Mouse (Mus musculus): ENCODE results near the gene Krtap29-1. TPM values are rescaled to one million over a fixed set of nuclear protein-coding genes. Genes with fewer than 3 reads are reported as not detected.

Gene Krtap29-1
- total and polyA plus RNA-seq, 2 experiments from 2014 or later = not detected

DNA sequence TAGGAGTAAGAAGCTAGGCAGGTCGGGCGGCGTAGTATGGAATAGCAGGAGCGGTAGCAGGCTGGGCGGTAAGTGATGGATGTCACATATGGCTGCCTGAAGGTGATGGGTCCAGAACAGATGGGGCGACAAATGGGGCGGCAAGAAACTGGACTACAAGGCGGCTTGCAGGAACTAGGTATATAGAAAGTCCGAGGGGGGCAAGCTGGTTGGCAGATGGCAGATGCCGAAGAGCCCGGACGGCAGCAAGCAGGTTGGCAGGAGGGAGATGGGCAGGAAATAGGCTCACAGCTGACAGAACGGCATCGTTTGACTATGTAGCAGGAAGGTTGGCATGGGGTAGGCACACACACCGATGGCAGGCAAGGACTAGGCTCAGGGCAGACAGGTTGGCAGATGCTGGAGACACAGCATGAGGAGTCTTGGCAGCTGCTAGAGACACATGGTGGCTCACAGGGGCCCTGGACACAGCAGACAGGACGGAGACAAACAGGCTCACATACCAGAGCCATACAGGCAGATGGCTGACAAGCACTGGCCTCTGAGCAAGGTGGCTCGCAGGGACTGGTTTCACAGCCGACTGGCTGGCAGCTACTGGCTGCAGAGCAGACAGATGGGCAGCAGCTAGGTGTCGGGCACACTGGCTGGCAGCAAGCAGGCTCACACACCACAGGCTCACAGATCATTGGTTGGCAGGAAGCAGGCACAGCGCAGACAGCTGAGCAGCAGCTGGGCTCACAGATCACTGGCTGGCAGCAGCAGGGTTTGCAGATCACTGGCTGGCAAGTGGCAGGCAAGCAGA lies 6.6 kb upstream of the Krtap29-1 start:
- Histone ChIP-seq H3K27ac (ENCODE audit: low read depth) (no peak overlapping the region), H3K27me3 (ENCODE audit: control insufficient read depth, insufficient read depth, low read length) (no peaks in the 10 kb centered on the region), H3K4me1 (ENCODE audit: control insufficient read depth, insufficient read depth) (no peaks in the 10 kb centered on the region), H3K36me3 (replicated peaks; ENCODE audit: control insufficient read depth, insufficient read depth, low read length) (no peaks in the 10 kb centered on the region), H3K4me3 (ENCODE audit: low read depth, low read length) (no peak overlapping the region), H3K9ac (replicated peaks; ENCODE audit: low read depth, low read length) (no peak overlapping the region), H3K4me2 (ENCODE audit: low read depth, low read length) (no peak overlapping the region), H3K9me3 (replicated peaks; ENCODE audit: control insufficient read depth, low read length) (no peaks in the 10 kb centered on the region)
- ATAC-seq (ENCODE audit: insufficient read depth, low read depth) (no peak), DNase-seq (ENCODE audit: low spot score) (no peak)
- WGBS = 71% methylated on average over 20 of the region's 20 CpGs
- no peak for TF ChIP-seq EP300 (IDR thresholded peaks at IDR 0.05; ENCODE audit: low read depth)
- no peak for TF ChIP-seq CTCF (IDR thresholded peaks at IDR 0.05; ENCODE audit: low read depth)

DNA sequence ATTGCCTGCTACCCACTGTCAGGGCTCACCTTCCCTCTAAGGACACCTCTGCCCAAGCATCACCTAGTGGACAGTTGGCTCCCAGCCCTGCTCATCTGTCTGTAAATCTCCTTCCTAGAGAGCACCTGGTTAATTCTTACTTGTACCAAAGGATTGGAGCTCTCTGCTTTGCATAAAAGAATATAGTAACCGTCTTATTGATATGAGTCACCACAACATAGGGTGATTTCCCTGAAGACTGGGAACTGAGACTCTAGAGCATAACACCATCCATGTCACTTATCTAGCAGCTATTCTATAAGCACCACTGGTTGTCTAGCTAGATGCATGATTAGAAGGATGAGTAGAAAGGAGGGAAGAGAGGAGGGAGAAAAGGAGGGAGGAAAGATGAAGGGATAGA lies 4.6 kb upstream of the Krtap29-1 start:
- no peak for DNase-seq (ENCODE audit: low spot score)
- no peaks in the 10 kb centered on the region for H3K9me3 ChIP-seq (replicated peaks; ENCODE audit: control insufficient read depth, low read length)
- H3K4me2 ChIP-seq (ENCODE audit: low read depth, low read length) = no peak overlapping the region
- H3K9ac ChIP-seq (replicated peaks; ENCODE audit: low read depth, low read length) = no peak overlapping the region
- H3K4me3 ChIP-seq (ENCODE audit: low read depth, low read length) = no peak overlapping the region
- H3K4me1 ChIP-seq (ENCODE audit: control insufficient read depth, insufficient read depth) = no peaks in the 10 kb centered on the region
- WGBS = 81% methylated on average over 1 of the region's 1 CpGs
- H3K36me3 ChIP-seq (replicated peaks; ENCODE audit: control insufficient read depth, insufficient read depth, low read length) = no peaks in the 10 kb centered on the region
- no peaks in the 10 kb centered on the region for H3K27me3 ChIP-seq (ENCODE audit: control insufficient read depth, insufficient read depth, low read length)
- no peak for ATAC-seq (ENCODE audit: insufficient read depth, low read depth)
- TF ChIP-seq EP300 (IDR thresholded peaks at IDR 0.05; ENCODE audit: low read depth) = no peak
- no peak for TF ChIP-seq CTCF (IDR thresholded peaks at IDR 0.05; ENCODE audit: low read depth)
- H3K27ac ChIP-seq (ENCODE audit: low read depth) = no peak overlapping the region

DNA sequence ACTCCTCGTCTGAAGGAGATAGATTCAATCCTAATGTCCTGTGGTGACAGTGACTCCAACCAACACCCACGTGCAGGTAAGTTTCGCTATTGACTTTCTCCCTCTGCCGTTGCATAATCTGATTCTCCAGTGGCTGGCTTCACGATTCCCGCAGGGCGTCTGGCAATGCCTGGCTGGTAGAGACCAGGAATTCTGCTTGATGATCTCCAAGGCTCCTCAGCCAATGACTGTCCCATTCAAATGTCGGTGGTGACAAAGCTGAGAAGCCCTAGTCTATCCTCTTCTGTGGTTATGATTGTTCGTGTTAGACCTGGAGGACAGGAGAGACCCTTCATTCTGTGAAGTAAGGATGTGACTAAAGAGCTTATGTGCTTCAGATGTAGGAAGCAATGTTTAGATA lies 3.9 kb upstream of the Krtap29-1 start:
- no peaks in the 10 kb centered on the region for H3K27me3 ChIP-seq (ENCODE audit: control insufficient read depth, insufficient read depth, low read length)
- no peak overlapping the region for H3K9ac ChIP-seq (replicated peaks; ENCODE audit: low read depth, low read length)
- DNase-seq (ENCODE audit: low spot score) (no peak), ATAC-seq (ENCODE audit: insufficient read depth, low read depth) (no peak)
- no peak overlapping the region for H3K4me3 ChIP-seq (ENCODE audit: low read depth, low read length)
- no peaks in the 10 kb centered on the region for H3K9me3 ChIP-seq (replicated peaks; ENCODE audit: control insufficient read depth, low read length)
- no peaks in the 10 kb centered on the region for H3K4me1 ChIP-seq (ENCODE audit: control insufficient read depth, insufficient read depth)
- TF ChIP-seq EP300 (IDR thresholded peaks at IDR 0.05; ENCODE audit: low read depth) = no peak
- TF ChIP-seq CTCF (IDR thresholded peaks at IDR 0.05; ENCODE audit: low read depth) = no peak
- 76% methylated on average over 9 of the region's 9 CpGs for WGBS
- H3K36me3 ChIP-seq (replicated peaks; ENCODE audit: control insufficient read depth, insufficient read depth, low read length) = no peaks in the 10 kb centered on the region
- H3K27ac ChIP-seq (ENCODE audit: low read depth) = no peak overlapping the region
- H3K4me2 ChIP-seq (ENCODE audit: low read depth, low read length) = no peak overlapping the region

DNA sequence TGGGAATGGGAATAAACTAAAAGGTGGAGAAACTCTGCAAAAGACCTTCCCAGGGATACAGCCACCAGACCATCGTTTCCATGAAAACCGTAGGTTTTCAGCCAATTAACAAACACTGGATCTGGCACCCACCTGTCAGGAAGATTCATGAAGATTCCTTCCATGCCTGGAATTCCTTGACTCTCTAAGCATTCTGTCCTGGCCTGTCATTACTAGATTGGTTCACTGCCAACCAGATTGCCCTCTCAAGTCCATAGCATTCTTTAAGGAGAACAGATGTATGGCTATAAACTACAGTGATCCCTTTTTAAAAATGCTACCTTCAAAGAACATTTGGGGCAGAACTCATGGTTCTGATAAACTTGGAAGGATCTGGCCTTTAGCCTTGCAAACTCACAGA lies 12.9 kb downstream of the Krtap29-1 start:
- no peaks in the 10 kb centered on the region for H3K4me1 ChIP-seq (ENCODE audit: control insufficient read depth, insufficient read depth)
- no peak for TF ChIP-seq CTCF (IDR thresholded peaks at IDR 0.05; ENCODE audit: low read depth)
- no peak for TF ChIP-seq EP300 (IDR thresholded peaks at IDR 0.05; ENCODE audit: low read depth)
- DNase-seq (ENCODE audit: low spot score) = no peak
- no peak overlapping the region for H3K9ac ChIP-seq (replicated peaks; ENCODE audit: low read depth, low read length)
- no peaks in the 10 kb centered on the region for H3K9me3 ChIP-seq (replicated peaks; ENCODE audit: control insufficient read depth, low read length)
- ATAC-seq (ENCODE audit: insufficient read depth, low read depth) = no peak
- H3K27ac ChIP-seq (ENCODE audit: low read depth) = no peak overlapping the region
- no peaks in the 10 kb centered on the region for H3K36me3 ChIP-seq (replicated peaks; ENCODE audit: control insufficient read depth, insufficient read depth, low read length)
- H3K4me3 ChIP-seq (ENCODE audit: low read depth, low read length) = no peak overlapping the region
- no peak overlapping the region for H3K4me2 ChIP-seq (ENCODE audit: low read depth, low read length)
- no peaks in the 10 kb centered on the region for H3K27me3 ChIP-seq (ENCODE audit: control insufficient read depth, insufficient read depth, low read length)
- WGBS = 26% methylated on average over 2 of the region's 2 CpGs

DNA sequence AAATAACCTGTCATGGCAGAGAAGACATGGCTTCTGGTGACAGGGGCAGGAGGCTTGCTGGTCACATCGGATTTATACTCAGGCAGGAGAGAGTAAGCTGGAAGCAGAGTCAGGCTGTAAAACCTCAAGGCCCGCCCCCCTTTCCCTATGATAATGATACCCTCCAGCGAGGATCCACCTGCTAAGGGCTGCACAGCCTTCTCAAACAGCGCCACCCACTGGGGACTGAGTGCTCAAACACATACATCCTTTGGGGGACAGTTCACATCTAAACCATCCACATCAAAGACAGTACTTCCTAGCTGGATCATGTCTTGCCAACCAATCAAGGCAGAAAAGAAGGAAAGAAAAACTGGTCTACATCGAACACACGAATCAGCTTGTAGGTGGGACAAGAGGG lies 14.6 kb downstream of the Krtap29-1 start:
- H3K4me3 ChIP-seq (ENCODE audit: low read depth, low read length) = no peak overlapping the region
- no peak for DNase-seq (ENCODE audit: low spot score)
- TF ChIP-seq CTCF (IDR thresholded peaks at IDR 0.05; ENCODE audit: low read depth) (no peak), EP300 (IDR thresholded peaks at IDR 0.05; ENCODE audit: low read depth) (no peak)
- H3K27ac ChIP-seq (ENCODE audit: low read depth) = no peak overlapping the region
- WGBS = 53% methylated on average over 6 of the region's 6 CpGs
- H3K9me3 ChIP-seq (replicated peaks; ENCODE audit: control insufficient read depth, low read length) = no peaks in the 10 kb centered on the region
- no peak overlapping the region for H3K4me2 ChIP-seq (ENCODE audit: low read depth, low read length)
- H3K27me3 ChIP-seq (ENCODE audit: control insufficient read depth, insufficient read depth, low read length) = no peaks in the 10 kb centered on the region
- no peaks in the 10 kb centered on the region for H3K36me3 ChIP-seq (replicated peaks; ENCODE audit: control insufficient read depth, insufficient read depth, low read length)
- no peak for ATAC-seq (ENCODE audit: insufficient read depth, low read depth)
- H3K4me1 ChIP-seq (ENCODE audit: control insufficient read depth, insufficient read depth) = no peaks in the 10 kb centered on the region
- no peak overlapping the region for H3K9ac ChIP-seq (replicated peaks; ENCODE audit: low read depth, low read length)

DNA sequence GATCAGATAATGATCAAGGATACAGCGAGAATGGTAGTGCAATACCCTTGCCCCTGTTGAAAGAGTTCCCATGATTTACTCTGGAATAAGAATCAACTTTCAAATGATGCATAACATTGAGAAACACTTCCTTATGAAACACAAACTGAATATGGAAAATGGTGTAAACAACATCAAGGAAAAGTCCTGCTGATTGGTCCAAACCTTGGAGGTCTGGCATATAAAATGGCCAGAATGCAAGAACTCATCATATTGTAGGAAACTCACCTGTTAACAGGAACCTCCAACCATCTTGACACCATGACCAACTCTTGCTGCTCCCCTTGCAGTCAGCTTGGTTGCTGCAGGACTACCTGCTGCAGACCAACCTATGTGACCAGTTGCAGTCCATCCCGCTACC lies 30.7 kb downstream of the Krtap29-1 start, which contains the start of gene Krtap9-5:
Gene Krtap9-5 (plus strand): TSS at position 301 of the 400 bp plus-strand sequence.
- no peak for ATAC-seq (ENCODE audit: insufficient read depth, low read depth)
- Histone ChIP-seq H3K4me3 (ENCODE audit: low read depth, low read length) (no peak within 1 kb of the TSS), H3K9me3 (replicated peaks; ENCODE audit: control insufficient read depth, low read length) (no peaks in the 10 kb centered on the region), H3K4me1 (ENCODE audit: control insufficient read depth, insufficient read depth) (no peaks in the 10 kb centered on the region), H3K36me3 (replicated peaks; ENCODE audit: control insufficient read depth, insufficient read depth, low read length) (no peaks in the 10 kb centered on the region), H3K27me3 (ENCODE audit: control insufficient read depth, insufficient read depth, low read length) (no peaks in the 10 kb centered on the region), H3K27ac (ENCODE audit: low read depth) (no peak within 1 kb of the TSS), H3K9ac (replicated peaks; ENCODE audit: low read depth, low read length) (no peak within 1 kb of the TSS), H3K4me2 (ENCODE audit: low read depth, low read length) (no peak within 1 kb of the TSS)
- DNase-seq (ENCODE audit: low spot score) = no peak
- 72% methylated on average over 2 of the region's 2 CpGs for WGBS
- TF ChIP-seq CTCF (IDR thresholded peaks at IDR 0.05; ENCODE audit: low read depth) = no peak
- no peak for TF ChIP-seq EP300 (IDR thresholded peaks at IDR 0.05; ENCODE audit: low read depth)
